Mouse (Mus musculus) limb, embryonic 15.5 days (tissue): Measurements from ENCODE around the gene Glrx3. TPM values are rescaled to one million over a fixed set of nuclear protein-coding genes. Genes with fewer than 3 reads are reported as not detected.

Experiments
- ATAC-seq: fragments of 200-750 bp; cut with Nextera tagmentation; 2 replicates; pipeline ENCODE4 v1.8.0; 2017; ENCODE audit warnings: low read depth, moderate TSS enrichment; ENCODE audit not compliant: insufficient number of reproducible peaks, low FRiP score, low TSS enrichment
- H3K27ac ChIP-seq: fragments of 300-500 bp; sonication (generic); 2 replicates; pipeline ENCODE4 v1.5.1; 2015; ENCODE audit warnings: moderate library complexity, mild to moderate bottlenecking, inconsistent platforms
- H3K27me3 ChIP-seq: fragments of 300-500 bp; sonication (generic); 2 replicates; pipeline ENCODE4 v1.6.1; 2015; ENCODE audit warnings: inconsistent platforms
- H3K36me3 ChIP-seq: fragments of 300-500 bp; sonication (generic); 2 replicates; pipeline ENCODE4 v1.6.1; 2015; ENCODE audit warnings: inconsistent platforms
- H3K4me1 ChIP-seq: fragments of 300-500 bp; sonication (generic); 2 replicates; pipeline ENCODE4 v1.6.1; 2015; ENCODE audit warnings: inconsistent platforms
- H3K4me2 ChIP-seq: fragments of 300-500 bp; sonication (generic); 2 replicates; pipeline ENCODE4 v1.6.1; 2015; ENCODE audit warnings: mild to moderate bottlenecking, inconsistent platforms
- H3K4me3 ChIP-seq: fragments of 300-500 bp; sonication (generic); 2 replicates; pipeline ENCODE4 v1.5.1; 2015; ENCODE audit warnings: mild to moderate bottlenecking, inconsistent platforms
- H3K9ac ChIP-seq: fragments of 300-500 bp; sonication (generic); 2 replicates; pipeline ENCODE4 v1.6.1; 2015; ENCODE audit warnings: inconsistent platforms
- H3K9me3 ChIP-seq: fragments of 300-500 bp; sonication (generic); 2 replicates; pipeline ENCODE4 v1.6.1; 2016; ENCODE audit warnings: inconsistent platforms
- WGBS: fragments of 180-500 bp; shearing (Covaris S2); methylation state at CpG from one replicate; pipeline ENCODE4 v1.1.7; 2015; 5-methylcytosine and 5-hydroxymethylcytosine counted together
- polyA plus RNA-seq: library from polyadenylated mRNA; unstranded; fragments of >200 nt; fragmentation: Nextera tagmentation; extraction: Ambion mirVana; gene quantifications from 2 replicates; pipeline ENCODE4 v1.2.1, GENCODE M21; 2015

The Glrx3 gene
- 215 and 226 TPM in 2 replicates for polyA plus RNA-seq

- H3K4me2 ChIP-seq, result peak within 1 kb of the TSS; percentile 56
- peak within 1 kb of the TSS; percentile 91 for H3K27ac ChIP-seq
- 0 out of 2 replicates have a peak, but pooled peaks cover 3% of the 10 kb centered on the region for H3K36me3 ChIP-seq
- H3K9me3 ChIP-seq, result no peaks in the 10 kb centered on the region
- under 1% methylated on average over 67 of the region's 69 CpGs for WGBS
- H3K27me3 ChIP-seq, result no peaks in the 10 kb centered on the region
- peak; percentile 90 for ATAC-seq
- peaks cover 12% of the 10 kb centered on the region for H3K4me1 ChIP-seq
- peak within 1 kb of the TSS; percentile 79 for H3K4me3 ChIP-seq
- peak within 1 kb of the TSS; percentile 83 for H3K9ac ChIP-seq
Observed at GRCm38 (mm10) chr7:137437440-137438178, at the start of gene Glrx3. Gene Glrx3, plus strand, starts transcription at chr7:137437614.

DNA sequence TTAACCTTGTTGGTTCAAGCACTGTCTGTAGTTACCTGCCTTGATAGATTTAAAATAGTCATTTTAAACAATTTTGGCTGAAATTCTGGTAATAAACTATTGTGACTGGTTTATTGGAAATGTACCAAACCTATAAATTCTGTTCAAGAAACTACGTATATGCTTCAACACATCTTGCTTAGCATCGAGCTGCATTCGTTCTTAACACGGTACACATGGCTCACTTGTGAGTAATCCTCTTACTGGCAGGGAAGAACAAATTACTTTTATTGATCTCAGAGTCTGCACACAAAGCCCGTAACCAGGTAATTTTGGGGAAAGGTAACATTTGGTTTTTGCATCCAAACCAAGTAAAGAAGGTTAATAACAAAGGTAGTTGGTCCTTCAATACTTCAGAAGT lies 49.6 kb upstream of the Glrx3 start:
- H3K27ac ChIP-seq, result peak overlapping the region; percentile 22
- no peaks in the 10 kb centered on the region for H3K36me3 ChIP-seq
- H3K4me2 ChIP-seq, result no peak overlapping the region
- H3K27me3 ChIP-seq, result no peaks in the 10 kb centered on the region
- no peaks in the 10 kb centered on the region for H3K9me3 ChIP-seq
- 36% methylated on average over 5 of the region's 5 CpGs for WGBS
- no peak overlapping the region for H3K4me3 ChIP-seq
- peaks cover 8% of the 10 kb centered on the region; the same call in 1 of the 2 replicates for H3K4me1 ChIP-seq
- ATAC-seq, result no peak
- no peak overlapping the region for H3K9ac ChIP-seq

GRCm38 (mm10) chr7:137395421-137395820 lies 42.0 kb upstream of the Glrx3 start:
- no peak overlapping the region for H3K9ac ChIP-seq
- H3K27ac ChIP-seq, result no peak overlapping the region; the same call in 1 of the 2 replicates
- WGBS, result 68% methylated on average over 4 of the region's 4 CpGs
- no peaks in the 10 kb centered on the region for H3K27me3 ChIP-seq
- no peaks in the 10 kb centered on the region for H3K9me3 ChIP-seq
- H3K36me3 ChIP-seq, result no peaks in the 10 kb centered on the region
- H3K4me3 ChIP-seq, result no peak overlapping the region
- no peak overlapping the region for H3K4me2 ChIP-seq
- H3K4me1 ChIP-seq, result 0 out of 2 replicates have a peak, but pooled peaks cover 6% of the 10 kb centered on the region
- no peak for ATAC-seq

GRCm38 (mm10) chr7:137397361-137397910 lies 40.0 kb upstream of the Glrx3 start:
- Histone ChIP-seq H3K9ac (no peak overlapping the region), H3K27ac (no peak overlapping the region), H3K4me2 (no peak overlapping the region), H3K27me3 (no peaks in the 10 kb centered on the region), H3K4me1 (0 out of 2 replicates have a peak, but pooled peaks cover 6% of the 10 kb centered on the region), H3K36me3 (no peaks in the 10 kb centered on the region), H3K9me3 (no peaks in the 10 kb centered on the region), H3K4me3 (no peak overlapping the region)
- 93% methylated on average over 8 of the region's 8 CpGs for WGBS
- no peak for ATAC-seq

- no peak overlapping the region for H3K4me3 ChIP-seq
- 0 out of 2 replicates have a peak, but pooled peaks cover 6% of the 10 kb centered on the region for H3K4me1 ChIP-seq
- H3K36me3 ChIP-seq, result no peaks in the 10 kb centered on the region
- WGBS, result 89% methylated on average over 4 of the region's 4 CpGs
- no peaks in the 10 kb centered on the region for H3K9me3 ChIP-seq
- ATAC-seq, result no peak
- no peak overlapping the region for H3K27ac ChIP-seq
- H3K9ac ChIP-seq, result no peak overlapping the region
- no peaks in the 10 kb centered on the region for H3K27me3 ChIP-seq
- H3K4me2 ChIP-seq, result no peak overlapping the region
Observed at GRCm38 (mm10) chr7:137398973-137399372, 38.4 kb upstream of the Glrx3 start.

GRCm38 (mm10) chr7:137404146-137404545 lies 33.3 kb upstream of the Glrx3 start:
- H3K9ac ChIP-seq, result no peak overlapping the region
- H3K9me3 ChIP-seq, result no peaks in the 10 kb centered on the region
- no peak overlapping the region for H3K4me3 ChIP-seq
- H3K4me1 ChIP-seq, result no peaks in the 10 kb centered on the region
- H3K27me3 ChIP-seq, result no peaks in the 10 kb centered on the region
- H3K4me2 ChIP-seq, result no peak overlapping the region
- 49% methylated on average over 2 of the region's 2 CpGs for WGBS
- no peak overlapping the region for H3K27ac ChIP-seq
- H3K36me3 ChIP-seq, result peaks cover 5% of the 10 kb centered on the region; the same call in 1 of the 2 replicates
- no peak for ATAC-seq

GRCm38 (mm10) chr7:137407428-137408058 lies 29.9 kb upstream of the Glrx3 start:
- no peaks in the 10 kb centered on the region for H3K9me3 ChIP-seq
- no peaks in the 10 kb centered on the region for H3K27me3 ChIP-seq
- peaks cover 7% of the 10 kb centered on the region for H3K4me1 ChIP-seq
- no peak overlapping the region for H3K4me2 ChIP-seq
- H3K9ac ChIP-seq, result no peak overlapping the region
- no peak overlapping the region for H3K4me3 ChIP-seq
- H3K27ac ChIP-seq, result no peak overlapping the region
- H3K36me3 ChIP-seq, result peaks cover 5% of the 10 kb centered on the region; the same call in 1 of the 2 replicates
- ATAC-seq, result no peak
- 86% methylated on average over 1 of the region's 1 CpGs for WGBS

DNA sequence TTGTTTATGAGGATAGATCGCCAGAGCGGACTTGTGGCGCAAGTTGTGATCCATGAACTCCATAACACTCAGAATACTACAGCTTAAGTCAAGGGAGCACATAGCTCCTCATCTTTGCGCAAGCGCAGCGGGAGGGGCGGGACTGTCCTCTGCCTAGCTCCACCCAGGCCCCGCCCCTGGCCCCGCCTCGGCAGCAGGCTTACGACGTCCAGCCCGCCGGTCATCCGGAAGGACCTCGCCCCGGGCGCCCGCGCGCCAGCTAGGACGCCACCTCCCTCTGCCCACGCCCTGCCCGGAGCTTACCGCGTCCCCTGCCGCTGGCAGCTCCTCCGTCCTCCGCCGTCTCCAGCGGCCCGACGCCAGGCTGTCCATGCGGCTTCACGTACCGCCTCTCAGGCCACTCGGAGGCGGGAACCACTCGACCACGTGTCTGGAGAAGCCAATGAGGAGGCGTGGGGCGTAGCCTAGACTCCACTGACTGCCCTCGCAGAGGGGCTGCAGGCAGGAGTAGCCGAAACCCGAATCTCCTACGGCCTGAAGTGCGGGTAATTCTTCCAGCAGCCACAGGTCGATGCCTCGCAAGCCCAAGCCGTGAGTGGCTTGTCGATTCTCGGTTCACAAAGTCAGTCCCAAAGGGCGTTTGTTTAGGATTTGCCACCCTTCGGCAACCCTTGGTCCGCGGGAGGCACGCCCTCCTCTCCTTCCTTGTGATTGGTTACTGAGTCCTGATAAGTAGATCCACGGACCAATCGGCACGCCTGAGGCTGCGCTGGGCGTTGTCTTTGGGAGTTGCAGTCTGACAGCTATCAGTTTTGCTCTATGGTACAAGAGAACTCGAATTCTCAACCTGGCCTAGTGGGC lies 26.8 kb upstream of the Glrx3 start, which contains the start of gene 9430038I01Rik:
TSS of gene 9430038I01Rik (minus strand) at position 426 of the 861 bp plus-strand sequence.
- peak within 1 kb of the TSS; percentile 58 for H3K4me2 ChIP-seq
- H3K4me3 ChIP-seq, result peak within 1 kb of the TSS; percentile 95
- under 1% methylated on average over 63 of the region's 63 CpGs for WGBS
- peak; percentile 100 for ATAC-seq
- no peaks in the 10 kb centered on the region for H3K27me3 ChIP-seq
- peaks cover 7% of the 10 kb centered on the region for H3K4me1 ChIP-seq
- peak within 1 kb of the TSS; percentile 91 for H3K27ac ChIP-seq
- H3K36me3 ChIP-seq, result peaks cover 5% of the 10 kb centered on the region; the same call in 1 of the 2 replicates
- peak within 1 kb of the TSS; percentile 70 for H3K9ac ChIP-seq
- no peaks in the 10 kb centered on the region for H3K9me3 ChIP-seq

- Histone ChIP-seq H3K27ac (no peak overlapping the region), H3K27me3 (no peaks in the 10 kb centered on the region), H3K4me1 (peaks cover 7% of the 10 kb centered on the region), H3K4me2 (no peak overlapping the region), H3K9ac (no peak overlapping the region), H3K9me3 (no peaks in the 10 kb centered on the region), H3K4me3 (no peak overlapping the region), H3K36me3 (no peaks in the 10 kb centered on the region)
- WGBS, result 84% methylated on average over 8 of the region's 8 CpGs
- ATAC-seq, result no peak
Observed at GRCm38 (mm10) chr7:137414710-137415109, 22.7 kb upstream of the Glrx3 start.

- H3K9ac ChIP-seq, result no peak overlapping the region
- 81% methylated on average over 2 of the region's 2 CpGs for WGBS
Observed at GRCm38 (mm10) chr7:137420550-137420949, 16.9 kb upstream of the Glrx3 start.

DNA sequence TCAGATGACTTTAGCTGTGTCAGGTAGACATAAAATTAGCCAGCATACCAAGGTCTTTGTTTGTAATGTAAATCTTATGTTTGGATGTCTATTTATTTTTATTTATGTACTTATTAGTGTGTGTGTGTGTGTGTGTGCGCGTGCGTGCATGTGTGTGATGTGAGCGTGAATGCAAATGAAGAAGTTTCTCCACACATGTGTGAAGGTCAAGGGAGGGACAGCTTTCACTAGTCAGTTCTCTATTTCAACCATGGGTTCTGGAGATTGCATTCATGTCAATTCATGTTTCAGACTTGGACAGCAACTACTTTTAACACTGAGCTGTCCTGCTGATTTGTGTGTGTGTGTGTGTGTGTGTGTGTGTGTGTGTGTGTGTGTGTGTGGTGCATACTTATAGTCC lies 16.2 kb upstream of the Glrx3 start:
- no peaks in the 10 kb centered on the region for H3K9me3 ChIP-seq
- no peaks in the 10 kb centered on the region for H3K36me3 ChIP-seq
- H3K9ac ChIP-seq, result no peak overlapping the region
- ATAC-seq, result no peak
- H3K4me3 ChIP-seq, result no peak overlapping the region
- H3K4me1 ChIP-seq, result no peaks in the 10 kb centered on the region
- 93% methylated on average over 4 of the region's 4 CpGs for WGBS
- no peaks in the 10 kb centered on the region for H3K27me3 ChIP-seq
- H3K27ac ChIP-seq, result no peak overlapping the region
- no peak overlapping the region for H3K4me2 ChIP-seq

More at GRCm38 (mm10) chr7:137420550-137420949, 16.9 kb upstream of the Glrx3 start:
- Histone ChIP-seq H3K27me3 (no peaks in the 10 kb centered on the region), H3K9me3 (no peaks in the 10 kb centered on the region), H3K4me2 (no peak overlapping the region), H3K27ac (no peak overlapping the region), H3K4me1 (no peaks in the 10 kb centered on the region), H3K36me3 (no peaks in the 10 kb centered on the region), H3K4me3 (no peak overlapping the region)
- ATAC-seq, result no peak
